17 mouse cellular contexts compared by ENCODE assay signal in genomic region chr13:42772314-42772713, GRCm38 (mm10).
DNase-seq lines count a peak whose midpoint lies in the region; ATAC-seq and TF ChIP-seq lines count a peak whose summit lies in the region.
"Had no signal": no experiment of that assay in that cellular context is flagged by ENCODE, and none has a peak within 500 bp of the region (broad histone marks: within the 10 kb centered on the region; RNA-seq: fewer than 3 reads in every experiment).

No protein-coding gene starts in this region.

- no peak overlapping the region for H3K4me3 ChIP-seq in forebrain, embryonic 16.5 days (replicated peaks; ENCODE audit: low read length)
- no peak overlapping the region for H3K4me3 ChIP-seq in midbrain, postnatal 0 days (ENCODE audit: low read depth, low read length)
- H3K4me3 ChIP-seq: embryonic facial prominence, embryonic 12.5 days; gastrocnemius, adult 2 months; heart, embryonic 15.5 days; kidney, embryonic 15.5 days; neural tube, embryonic 12.5 days had no signal

- WGBS in forebrain, embryonic 16.5 days: 16% methylated on average over 6 of the region's 6 CpGs
- WGBS in midbrain, postnatal 0 days: 17% methylated on average over 6 of the region's 6 CpGs

- H3K4me2 ChIP-seq in forebrain, embryonic 16.5 days (ENCODE audit: low read length): no peak overlapping the region
- no peak overlapping the region for H3K4me2 ChIP-seq in midbrain, postnatal 0 days (ENCODE audit: low read depth, low read length, poor library complexity, severe bottlenecking)
- H3K4me2 ChIP-seq: embryonic facial prominence, embryonic 12.5 days; heart, embryonic 15.5 days; kidney, embryonic 15.5 days; neural tube, embryonic 12.5 days had no signal

- H3K9ac ChIP-seq in forebrain, embryonic 16.5 days (replicated peaks; ENCODE audit: low read depth, low read length): no peak overlapping the region
- no peak overlapping the region for H3K9ac ChIP-seq in midbrain, postnatal 0 days (replicated peaks; ENCODE audit: low read length, poor library complexity, severe bottlenecking)
- H3K9ac ChIP-seq: embryonic facial prominence, embryonic 12.5 days; heart, embryonic 15.5 days; kidney, embryonic 15.5 days; neural tube, embryonic 12.5 days had no signal

- TF ChIP-seq CTCF in midbrain, postnatal 0 days (IDR thresholded peaks at IDR 0.05): no peak

- peak; percentile 53; the same call in 1 of the 2 replicates for ATAC-seq in frontal cortex, adult (ENCODE audit: low TSS enrichment)
- peak; percentile 61; the same call in 1 of the 2 replicates for ATAC-seq in forebrain, embryonic 16.5 days
- no peak for ATAC-seq in midbrain, postnatal 0 days (ENCODE audit: low FRiP score)

- H3K36me3 ChIP-seq in forebrain, embryonic 16.5 days (ENCODE audit: control insufficient read depth, insufficient read depth): no peaks in the 10 kb centered on the region
- no peaks in the 10 kb centered on the region for H3K36me3 ChIP-seq in midbrain, postnatal 0 days (ENCODE audit: insufficient read depth, low read length)
- H3K36me3 ChIP-seq: embryonic facial prominence, embryonic 12.5 days; heart, embryonic 15.5 days; kidney, embryonic 15.5 days; neural tube, embryonic 12.5 days had no signal

- no peaks in the 10 kb centered on the region for H3K27me3 ChIP-seq in forebrain, embryonic 16.5 days (replicated peaks; ENCODE audit: control insufficient read depth, insufficient read depth, low read length)
- no peaks in the 10 kb centered on the region for H3K27me3 ChIP-seq in midbrain, postnatal 0 days (ENCODE audit: insufficient read depth, low read length)
- H3K27me3 ChIP-seq: embryonic facial prominence, embryonic 12.5 days; heart, embryonic 15.5 days; kidney, embryonic 15.5 days; neural tube, embryonic 12.5 days had no signal

- no peak for DNase-seq in frontal cortex, postnatal 14 days (ENCODE audit: low spot score in 2 of 2)
- DNase-seq in brain, adult 2 months (ENCODE audit: low read depth, low spot score): peak; percentile 50
- DNase-seq in midbrain, postnatal 0 days (ENCODE audit: low spot score): peak; percentile 17
- DNase-seq in thymus, postnatal 14 days: no peak
- DNase-seq in thymus, postnatal 36 days: no peak
- DNase-seq: cerebellum, postnatal 10 days; gastrocnemius, adult 2 months; heart, adult 18-20 months; left cerebral cortex, postnatal 4 days; lung, adult 18-20 months; lung, postnatal 36 days had no signal

- H3K9me3 ChIP-seq in forebrain, embryonic 16.5 days (ENCODE audit: control insufficient read depth, low read length): no peaks in the 10 kb centered on the region
- H3K9me3 ChIP-seq in midbrain, postnatal 0 days (ENCODE audit: low read length): no peaks in the 10 kb centered on the region
- H3K9me3 ChIP-seq: embryonic facial prominence, embryonic 12.5 days; heart, embryonic 15.5 days; kidney, embryonic 15.5 days; neural tube, embryonic 12.5 days had no signal

- H3K27ac ChIP-seq in forebrain, embryonic 16.5 days (ENCODE audit: low read length): no peak overlapping the region
- no peak overlapping the region for H3K27ac ChIP-seq in midbrain, postnatal 0 days (ENCODE audit: low read depth, low read length)
- H3K27ac ChIP-seq: embryonic facial prominence, embryonic 12.5 days; gastrocnemius, adult 2 months; heart, embryonic 15.5 days; kidney, embryonic 15.5 days; neural tube, embryonic 12.5 days had no signal

- H3K4me1 ChIP-seq in forebrain, embryonic 16.5 days (replicated peaks; ENCODE audit: control insufficient read depth, insufficient read depth, low read length): no peaks in the 10 kb centered on the region
- H3K4me1 ChIP-seq in midbrain, postnatal 0 days (ENCODE audit: insufficient read depth, low read length): no peaks in the 10 kb centered on the region; the same call in 1 of the 2 replicates
- H3K4me1 ChIP-seq: embryonic facial prominence, embryonic 12.5 days; heart, embryonic 15.5 days; kidney, embryonic 15.5 days had no signal

Comparison
In these comparisons a context has a peak if more than half of its experiments do, and no peak if none do; other contexts are left out.
1. DNase-seq: peak in brain, adult 2 months (single experiment) and midbrain, postnatal 0 days (single experiment); none in frontal cortex, postnatal 14 days (0 of 2), thymus, postnatal 14 days (single experiment) and thymus, postnatal 36 days (0 of 2).